ENCODE assay signal across 16 mouse cellular contexts in the genomic region with DNA sequence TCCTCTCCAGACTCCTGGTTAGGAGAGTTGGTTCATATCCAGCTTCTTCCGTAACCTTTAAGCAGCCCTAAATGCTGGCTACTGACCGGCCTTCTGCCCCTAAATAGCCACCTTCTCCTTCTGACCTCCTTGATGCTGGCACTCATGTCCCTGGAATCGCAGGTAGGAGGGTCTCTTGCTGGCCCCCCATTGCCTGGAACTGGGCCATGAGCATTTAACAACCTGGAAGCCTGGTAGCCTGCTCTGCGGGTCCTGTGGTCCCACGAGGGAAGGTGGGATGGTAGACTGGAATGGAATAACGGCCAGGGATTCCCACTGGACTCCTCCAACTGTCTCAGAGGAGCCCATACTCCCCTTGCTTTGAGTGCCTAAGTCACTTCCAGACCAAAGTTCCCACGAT. TPM values are rescaled to one million over a fixed set of nuclear protein-coding genes. Genes with fewer than 3 reads are reported as not detected.
DNase-seq lines count a peak whose midpoint lies in the region.
"Had no signal": no experiment of that assay in that cellular context is flagged by ENCODE, and none has a peak within 500 bp of the region (broad histone marks: within the 10 kb centered on the region; RNA-seq: fewer than 3 reads in every experiment).

No protein-coding gene starts in this region.

- H3K4me3 ChIP-seq in heart, embryonic 10.5 days, result no peak overlapping the region

- no peaks in the 10 kb centered on the region for H3K36me3 ChIP-seq in heart, embryonic 10.5 days
- H3K36me3 ChIP-seq: G1E had no signal

- 69% methylated on average over 7 of the region's 7 CpGs for WGBS in heart, embryonic 10.5 days

- H3K27me3 ChIP-seq in heart, embryonic 10.5 days (ENCODE audit: insufficient read depth, poor library complexity, severe bottlenecking), result no peaks in the 10 kb centered on the region
- H3K27me3 ChIP-seq: CH12.LX, Patski had no signal

- intact Hi-C loops in heart, postnatal 36 days (cut with DNase I), result no loop called here

- H3K27ac ChIP-seq in heart, embryonic 10.5 days, result no peak overlapping the region

- H3K9me3 ChIP-seq in heart, embryonic 10.5 days, result no peaks in the 10 kb centered on the region
- H3K9me3 ChIP-seq: G1E had no signal

- DNase-seq in heart, adult 11 months, result peak; percentile 89
- no peak for DNase-seq in heart, adult 8-10 months (ENCODE audit: low spot score)
- DNase-seq in heart, embryonic 10.5 days (ENCODE audit: low spot score), result peak; percentile 68
- no peak for DNase-seq in heart, postnatal 36 days
- DNase-seq: adrenal gland, adult 2 months; adrenal gland, adult 8-10 months; adrenal gland, postnatal 10 days; adrenal gland, postnatal 25 days; adrenal gland, postnatal 36 days; B cell, adult 2 months; cerebellum, adult 11 months; cerebellum, adult 11-12 months; cerebellum, adult 18-20 months had no signal

- H3K4me1 ChIP-seq in heart, embryonic 10.5 days, result peaks cover 8% of the 10 kb centered on the region

RNA-seq across cellular contexts. Expression of a gene that starts 17.9 kb away (rescaled TPM):
- under 1 TPM; 0.57 to 0.76 (median 0.67) TPM for total RNA-seq in heart, adult 8-10 months (2022)
- polyA plus RNA-seq in heart, embryonic 10.5 days (2016; fragmentation: Nextera tagmentation; extraction: Ambion mirVana), result 12.6 and 19.9 TPM in 2 replicates
- under 1 TPM; 0.54 to 1.00 TPM for total RNA-seq in heart, postnatal 36 days (2021)

Comparison
In these comparisons a context has a peak if more than half of its experiments do, and no peak if none do; other contexts are left out.
1. DNase-seq: peak in heart, adult 11 months (single experiment) and heart, embryonic 10.5 days (single experiment); none in heart, adult 8-10 months (single experiment) and heart, postnatal 36 days (0 of 2).